Mouse (Mus musculus): ENCODE measurements around the gene Prrg2. TPM values are rescaled to one million over a fixed set of nuclear protein-coding genes. Genes with fewer than 3 reads are reported as not detected.
A peak's percentile ranks its signal among the peaks of the same experiment; 100 is the strongest.

Gene Prrg2
- total RNA-seq, 2 experiments from 2014 or later: 18.5 to 20.0 TPM

GRCm38 (mm10) chr7:45090251-45090977, 27.9 kb upstream of the Prrg2 start:
- peak; percentile 18 for DNase-seq

GRCm38 (mm10) chr7:45088597-45088996, 26.1 kb upstream of the Prrg2 start:
- no peak for DNase-seq

- DNase-seq: peak; percentile 3
Measured at GRCm38 (mm10) chr7:45086084-45086483, 23.6 kb upstream of the Prrg2 start.

GRCm38 (mm10) chr7:45083300-45083890, 20.9 kb upstream of the Prrg2 start:
- peak; percentile 1 for DNase-seq

GRCm38 (mm10) chr7:45082401-45083299, 20.2 kb upstream of the Prrg2 start:
- peak; percentile 60 for DNase-seq

- no peak for DNase-seq
Measured at GRCm38 (mm10) chr7:45081016-45081415, 18.5 kb upstream of the Prrg2 start.

GRCm38 (mm10) chr7:45079856-45080255, 17.4 kb upstream of the Prrg2 start:
- peak; percentile 95 for DNase-seq

GRCm38 (mm10) chr7:45078513-45078912, 16.0 kb upstream of the Prrg2 start:
- DNase-seq: peak; percentile 87

GRCm38 (mm10) chr7:45077829-45078228, 15.4 kb upstream of the Prrg2 start:
- DNase-seq: no peak

GRCm38 (mm10) chr7:45077322-45077721, 14.8 kb upstream of the Prrg2 start:
- DNase-seq: no peak

- DNase-seq: no peak
Measured at GRCm38 (mm10) chr7:45076501-45076900, 14.0 kb upstream of the Prrg2 start.

- peak; percentile 68 for DNase-seq
Measured at GRCm38 (mm10) chr7:45075405-45075804, 12.9 kb upstream of the Prrg2 start.

GRCm38 (mm10) chr7:45073949-45074348, 11.5 kb upstream of the Prrg2 start:
- DNase-seq: no peak

GRCm38 (mm10) chr7:45073171-45073707, 10.8 kb upstream of the Prrg2 start:
- DNase-seq: no peak

- DNase-seq: peak; percentile 61
Measured at GRCm38 (mm10) chr7:45072230-45072629, 9.8 kb upstream of the Prrg2 start.

GRCm38 (mm10) chr7:45069671-45070070, 7.2 kb upstream of the Prrg2 start:
- no peak for DNase-seq

GRCm38 (mm10) chr7:45068000-45068318, 5.5 kb upstream of the Prrg2 start:
- peak; percentile 66 for DNase-seq

GRCm38 (mm10) chr7:45067190-45067999, 4.9 kb upstream of the Prrg2 start:
- DNase-seq: no peak

- no peak for DNase-seq
Measured at GRCm38 (mm10) chr7:45061532-45062075, 873 bp downstream of the Prrg2 start.

GRCm38 (mm10) chr7:45060632-45061122, 1.8 kb downstream of the Prrg2 start:
- no peak for DNase-seq
